Mouse (Mus musculus) forebrain, embryonic 10.5 days (tissue): ENCODE measurements around the gene Padi4. TPM values are rescaled to one million over a fixed set of nuclear protein-coding genes. Genes with fewer than 3 reads are reported as not detected.

Source experiments
- DNase-seq: peaks from one replicate; pipeline ENCODE4 v3.0.0-alpha.2; 2017; ENCODE audit warnings: low spot score; ENCODE audit errors: extremely low spot score
- H3K27ac ChIP-seq: fragments of 300-500 bp; sonication (generic); 2 replicates; pipeline ENCODE4 v1.5.1; 2016; ENCODE audit warnings: mild to moderate bottlenecking
- H3K27me3 ChIP-seq: fragments of 300-500 bp; sonication (generic); 2 replicates; pipeline ENCODE4 v1.6.1; 2016; ENCODE audit warnings: mild to moderate bottlenecking; ENCODE audit not compliant: poor library complexity, severe bottlenecking
- H3K36me3 ChIP-seq: fragments of 300-500 bp; sonication (generic); replicated peaks from 2 replicates; pipeline ENCODE4 v1.6.1; 2016; ENCODE audit warnings: mild to moderate bottlenecking, moderate library complexity
- H3K4me1 ChIP-seq: fragments of 300-500 bp; sonication (generic); 2 replicates; pipeline ENCODE4 v1.6.1; 2016
- H3K4me3 ChIP-seq: fragments of 300-500 bp; sonication (generic); 2 replicates; pipeline ENCODE4 v1.5.1; 2016; ENCODE audit warnings: mild to moderate bottlenecking, moderate library complexity
- H3K9me3 ChIP-seq: fragments of 300-500 bp; sonication (generic); 2 replicates; pipeline ENCODE4 v1.6.1; 2016; ENCODE audit warnings: mild to moderate bottlenecking, moderate library complexity
- WGBS: fragments of 180-500 bp; shearing (Covaris S2); methylation state at CpG from one replicate; pipeline ENCODE4 v1.1.7; 2016; 5-methylcytosine and 5-hydroxymethylcytosine counted together
- polyA plus RNA-seq: library from polyadenylated mRNA; unstranded; fragments of >200 nt; fragmentation: Nextera tagmentation; extraction: Ambion mirVana; gene quantifications from 2 replicates; pipeline ENCODE4 v1.2.1, GENCODE M21; 2016

Gene Padi4
- polyA plus RNA-seq, 1 experiment from 2014 or later: 1.5 TPM

- Histone ChIP-seq H3K27ac (0 out of 2 replicates have a peak overlapping the region, but pooled peaks have one; percentile 68), H3K4me3 (no peak overlapping the region), H3K4me1 (peaks cover 41% of the 10 kb centered on the region), H3K27me3 (peaks cover 9% of the 10 kb centered on the region), H3K36me3 (no peaks in the 10 kb centered on the region), H3K9me3 (no peaks in the 10 kb centered on the region)
- no peak for DNase-seq
- 80% methylated on average over 3 of the region's 3 CpGs for WGBS
Observed at GRCm38 (mm10) chr4:140755811-140756210, 18.2 kb downstream of the Padi4 start.

GRCm38 (mm10) chr4:140753366-140753765, 20.7 kb downstream of the Padi4 start:
- DNase-seq: no peak
- Histone ChIP-seq H3K27me3 (peaks cover 13% of the 10 kb centered on the region), H3K9me3 (no peaks in the 10 kb centered on the region), H3K4me3 (no peak overlapping the region), H3K27ac (0 out of 2 replicates have a peak overlapping the region, but pooled peaks have one; percentile 35), H3K4me1 (peaks cover 40% of the 10 kb centered on the region), H3K36me3 (no peaks in the 10 kb centered on the region)
- 74% methylated on average over 7 of the region's 7 CpGs for WGBS

GRCm38 (mm10) chr4:140750328-140750727, 23.7 kb downstream of the Padi4 start:
- H3K4me1 ChIP-seq: peaks cover 30% of the 10 kb centered on the region
- H3K27me3 ChIP-seq: peaks cover 34% of the 10 kb centered on the region
- no peaks in the 10 kb centered on the region for H3K9me3 ChIP-seq
- WGBS: 5% methylated on average over 19 of the region's 19 CpGs
- H3K27ac ChIP-seq: peak overlapping the region; percentile 63
- H3K36me3 ChIP-seq: no peaks in the 10 kb centered on the region
- DNase-seq: peak; percentile 59
- peak overlapping the region; percentile 43 for H3K4me3 ChIP-seq

- no peak for DNase-seq
- no peak overlapping the region for H3K27ac ChIP-seq
- 43% methylated on average over 12 of the region's 12 CpGs for WGBS
- H3K27me3 ChIP-seq: peaks cover 34% of the 10 kb centered on the region
- H3K4me3 ChIP-seq: no peak overlapping the region
- H3K4me1 ChIP-seq: peaks cover 27% of the 10 kb centered on the region
- no peaks in the 10 kb centered on the region for H3K36me3 ChIP-seq
- no peaks in the 10 kb centered on the region for H3K9me3 ChIP-seq
Observed at GRCm38 (mm10) chr4:140747978-140748377, 26.1 kb downstream of the Padi4 start.

- no peak overlapping the region for H3K4me3 ChIP-seq
- 28% methylated on average over 3 of the region's 3 CpGs for WGBS
- H3K9me3 ChIP-seq: no peaks in the 10 kb centered on the region
- no peaks in the 10 kb centered on the region for H3K36me3 ChIP-seq
- no peak overlapping the region for H3K27ac ChIP-seq
- H3K27me3 ChIP-seq: peaks cover 20% of the 10 kb centered on the region; the same call in 1 of the 2 replicates
- H3K4me1 ChIP-seq: peaks cover 20% of the 10 kb centered on the region
- peak; percentile 35 for DNase-seq
Observed at GRCm38 (mm10) chr4:140744654-140745053, 29.4 kb downstream of the Padi4 start.

GRCm38 (mm10) chr4:140743086-140743485, 30.9 kb downstream of the Padi4 start:
- H3K27me3 ChIP-seq: peaks cover 20% of the 10 kb centered on the region; the same call in 1 of the 2 replicates
- H3K9me3 ChIP-seq: no peaks in the 10 kb centered on the region
- H3K36me3 ChIP-seq: no peaks in the 10 kb centered on the region
- no peak overlapping the region for H3K4me3 ChIP-seq
- no peak for DNase-seq
- WGBS: 60% methylated on average over 4 of the region's 4 CpGs
- no peak overlapping the region for H3K27ac ChIP-seq
- peaks cover 23% of the 10 kb centered on the region for H3K4me1 ChIP-seq

GRCm38 (mm10) chr4:140742543-140742942, 31.5 kb downstream of the Padi4 start, which contains the start of gene Padi6:
Padi6 (minus strand) TSS chr4:140742643.
- WGBS: 87% methylated on average over 2 of the region's 2 CpGs
- no peaks in the 10 kb centered on the region for H3K36me3 ChIP-seq
- peaks cover 18% of the 10 kb centered on the region for H3K4me1 ChIP-seq
- H3K4me3 ChIP-seq: no peak within 1 kb of the TSS
- peaks cover 15% of the 10 kb centered on the region; the same call in 1 of the 2 replicates for H3K27me3 ChIP-seq
- no peaks in the 10 kb centered on the region for H3K9me3 ChIP-seq
- H3K27ac ChIP-seq: peak within 1 kb of the TSS; percentile 20; the same call in 1 of the 2 replicates
- no peak for DNase-seq

- 0 out of 2 replicates have a peak, but pooled peaks cover 5% of the 10 kb centered on the region for H3K27me3 ChIP-seq
- H3K9me3 ChIP-seq: no peaks in the 10 kb centered on the region
- peak overlapping the region; percentile 20; the same call in 1 of the 2 replicates for H3K27ac ChIP-seq
- DNase-seq: no peak
- H3K4me3 ChIP-seq: no peak overlapping the region
- H3K36me3 ChIP-seq: no peaks in the 10 kb centered on the region
- H3K4me1 ChIP-seq: peaks cover 16% of the 10 kb centered on the region
- WGBS: 92% methylated on average over 6 of the region's 6 CpGs
Observed at GRCm38 (mm10) chr4:140741401-140741800, 32.6 kb downstream of the Padi4 start.

- Histone ChIP-seq H3K4me3 (no peak overlapping the region), H3K27me3 (no peaks in the 10 kb centered on the region), H3K27ac (no peak overlapping the region), H3K36me3 (no peaks in the 10 kb centered on the region), H3K4me1 (peaks cover 16% of the 10 kb centered on the region), H3K9me3 (no peaks in the 10 kb centered on the region)
- 90% methylated on average over 11 of the region's 11 CpGs for WGBS
- DNase-seq: no peak
Observed at GRCm38 (mm10) chr4:140740655-140741054, 33.4 kb downstream of the Padi4 start.

- DNase-seq: no peak
- 82% methylated on average over 7 of the region's 7 CpGs for WGBS
- Histone ChIP-seq H3K9me3 (no peaks in the 10 kb centered on the region), H3K4me3 (no peak overlapping the region), H3K36me3 (no peaks in the 10 kb centered on the region), H3K27ac (no peak overlapping the region), H3K27me3 (no peaks in the 10 kb centered on the region), H3K4me1 (no peaks in the 10 kb centered on the region)
Observed at GRCm38 (mm10) chr4:140732871-140733270, 41.2 kb downstream of the Padi4 start.

GRCm38 (mm10) chr4:140731654-140732053, 42.4 kb downstream of the Padi4 start:
- H3K4me1 ChIP-seq: no peaks in the 10 kb centered on the region
- H3K27me3 ChIP-seq: no peaks in the 10 kb centered on the region
- H3K27ac ChIP-seq: no peak overlapping the region
- WGBS: 79% methylated on average over 4 of the region's 4 CpGs
- peaks cover 11% of the 10 kb centered on the region for H3K36me3 ChIP-seq
- no peak for DNase-seq
- no peak overlapping the region for H3K4me3 ChIP-seq
- no peaks in the 10 kb centered on the region for H3K9me3 ChIP-seq

GRCm38 (mm10) chr4:140726907-140727306, 47.1 kb downstream of the Padi4 start:
- DNase-seq: no peak
- Histone ChIP-seq H3K4me1 (no peaks in the 10 kb centered on the region), H3K27ac (no peak overlapping the region), H3K27me3 (no peaks in the 10 kb centered on the region), H3K36me3 (peaks cover 58% of the 10 kb centered on the region), H3K4me3 (no peak overlapping the region), H3K9me3 (no peaks in the 10 kb centered on the region)
- 93% methylated on average over 12 of the region's 12 CpGs for WGBS

GRCm38 (mm10) chr4:140724739-140725138, 49.3 kb downstream of the Padi4 start:
- DNase-seq: no peak
- H3K36me3 ChIP-seq: peaks cover 80% of the 10 kb centered on the region
- H3K27ac ChIP-seq: no peak overlapping the region
- no peaks in the 10 kb centered on the region for H3K4me1 ChIP-seq
- no peak overlapping the region for H3K4me3 ChIP-seq
- 80% methylated on average over 6 of the region's 6 CpGs for WGBS
- H3K9me3 ChIP-seq: no peaks in the 10 kb centered on the region
- H3K27me3 ChIP-seq: no peaks in the 10 kb centered on the region

GRCm38 (mm10) chr4:140723801-140724200, 50.2 kb downstream of the Padi4 start:
- 72% methylated on average over 5 of the region's 5 CpGs for WGBS
- Histone ChIP-seq H3K27me3 (no peaks in the 10 kb centered on the region), H3K27ac (no peak overlapping the region), H3K36me3 (peaks cover 89% of the 10 kb centered on the region), H3K4me3 (no peak overlapping the region), H3K9me3 (no peaks in the 10 kb centered on the region), H3K4me1 (no peaks in the 10 kb centered on the region)
- DNase-seq: peak; percentile 53
